Mouse (Mus musculus) bone marrow, adult 2 months (tissue): Measurements from ENCODE around the gene Hpse.
A peak's percentile ranks its signal among the peaks of the same experiment; 100 is the strongest.

ENCODE experiments used
- CTCF ChIP-seq: fragments of 200-500 bp; IDR thresholded peaks from 2 replicates; pipeline ENCODE4 v1.5.1; 2011; ENCODE audit warnings: low read length, control low read depth; ENCODE audit not compliant: control insufficient read depth, insufficient read depth
- POLR2A ChIP-seq: fragments of 200-500 bp; IDR thresholded peaks from 2 replicates; pipeline ENCODE4 v1.6.1; 2011; ENCODE audit warnings: low read depth, mild to moderate bottlenecking, control low read depth, low read length, borderline replicate concordance; ENCODE audit not compliant: control insufficient read depth

DNA sequence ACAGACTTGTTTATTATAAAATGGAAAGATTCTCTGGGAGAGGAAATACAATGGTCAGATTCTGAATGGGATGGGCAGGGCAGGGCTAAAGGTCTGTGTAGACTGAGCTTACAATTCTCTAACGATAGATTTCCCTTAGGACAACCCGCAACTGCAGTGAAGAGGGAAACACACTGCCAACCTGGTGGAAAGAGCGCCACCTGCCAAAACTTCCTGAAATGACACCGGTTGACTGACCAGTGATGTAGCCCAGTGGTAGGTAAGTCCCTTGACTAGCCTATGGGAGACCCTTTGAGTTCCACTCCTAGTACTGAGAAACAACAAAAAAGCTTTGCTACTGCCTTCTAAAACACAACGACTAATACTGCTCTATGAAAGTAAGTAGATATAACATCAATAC is 48.1 kb downstream of the Hpse start:
- TF ChIP-seq CTCF (peak; percentile 72), POLR2A (no peak)
